Mouse (Mus musculus) limb, embryonic 14.5 days (tissue): Measurements from ENCODE around the gene Cnnm4. TPM values are rescaled to one million over a fixed set of nuclear protein-coding genes. Genes with fewer than 3 reads are reported as not detected.

Experiments
- ATAC-seq: fragments of 200-750 bp; cut with Nextera tagmentation; 2 replicates; pipeline ENCODE4 v1.8.0; 2017; ENCODE audit warnings: low read depth, moderate number of reproducible peaks, moderate TSS enrichment; ENCODE audit not compliant: low FRiP score
- DNase-seq: peaks from one replicate; pipeline ENCODE4 v3.0.0-alpha.2; 2015; ENCODE audit warnings: low spot score
- H3K27ac ChIP-seq: fragments of 300-500 bp; sonication (generic); replicated peaks from 2 replicates; pipeline ENCODE4 v1.5.1; 2014; ENCODE audit warnings: low read depth, mild to moderate bottlenecking, low read length, moderate library complexity, mixed read lengths
- H3K27me3 ChIP-seq: fragments of 300-500 bp; sonication (generic); 2 replicates; pipeline ENCODE4 v1.6.1; 2014; ENCODE audit warnings: low read length, mixed read lengths; ENCODE audit not compliant: control insufficient read depth, insufficient read depth
- H3K36me3 ChIP-seq: fragments of 300-500 bp; sonication (generic); 2 replicates; pipeline ENCODE4 v1.6.1; 2014; ENCODE audit warnings: mild to moderate bottlenecking, low read length, moderate library complexity, mixed read lengths; ENCODE audit not compliant: control insufficient read depth, insufficient read depth
- H3K4me1 ChIP-seq: fragments of 300-500 bp; sonication (generic); 2 replicates; pipeline ENCODE4 v1.6.1; 2014; ENCODE audit warnings: antibody characterized with exemption, low read length, mixed read lengths; ENCODE audit not compliant: control insufficient read depth, insufficient read depth
- H3K4me2 ChIP-seq: fragments of 300-500 bp; sonication (generic); replicated peaks from 2 replicates; pipeline ENCODE4 v1.6.1; 2014; ENCODE audit warnings: low read depth, mild to moderate bottlenecking, low read length, moderate library complexity; ENCODE audit not compliant: severe bottlenecking
- H3K4me3 ChIP-seq: fragments of 300-500 bp; sonication (generic); replicated peaks from 2 replicates; pipeline ENCODE4 v1.5.1; 2014; ENCODE audit warnings: low read length
- H3K9ac ChIP-seq: fragments of 300-500 bp; sonication (generic); 2 replicates; pipeline ENCODE4 v1.6.1; 2014; ENCODE audit warnings: mild to moderate bottlenecking, low read depth, low read length, moderate library complexity; ENCODE audit not compliant: severe bottlenecking
- H3K9me3 ChIP-seq: fragments of 300-500 bp; sonication (generic); 2 replicates; pipeline ENCODE4 v1.6.1; 2016; ENCODE audit warnings: low read length; ENCODE audit not compliant: control insufficient read depth
- POLR2A ChIP-seq: fragments of 200-500 bp; IDR thresholded peaks from 2 replicates; pipeline ENCODE4 v1.8.0; 2012; ENCODE audit warnings: inconsistent platforms, mild to moderate bottlenecking, moderate library complexity, borderline replicate concordance; ENCODE audit not compliant: insufficient read depth, insufficient read length; ENCODE audit errors: extremely low read depth
- WGBS: fragments of 180-500 bp; shearing (Covaris S2); extraction: QIAGEN DNeasy Blood & Tissue Kit; methylation state at CpG from one replicate; pipeline ENCODE4 v1.1.7; 2014; 5-methylcytosine and 5-hydroxymethylcytosine counted together
- polyA plus RNA-seq, 2 experiments: library from polyadenylated mRNA; depleted of rRNA in 1 of 2; stranded (reverse) in 1 of 2; unstranded in 1 of 2; fragments of >200 nt; fragmentation: Nextera tagmentation in 1 of 2; extraction: Ambion mirVana in 1 of 2; gene quantifications; 2 replicates each; pipeline versions ENCODE4 v1.2.1 to v1.2.3; 2012 to 2014

Gene Cnnm4
- polyA plus RNA-seq, 2 experiments: 7.3 to 13.1 TPM

GRCm38 (mm10) chr1:36461829-36462228 lies 9.6 kb upstream of the Cnnm4 start:
- Histone ChIP-seq H3K4me2 (no peak overlapping the region), H3K27me3 (no peaks in the 10 kb centered on the region), H3K9ac (no peak overlapping the region), H3K4me1 (0 out of 2 replicates have a peak, but pooled peaks cover 2% of the 10 kb centered on the region), H3K27ac (no peak overlapping the region), H3K9me3 (no peaks in the 10 kb centered on the region), H3K4me3 (no peak overlapping the region), H3K36me3 (no peaks in the 10 kb centered on the region)
- ATAC-seq (no peak), DNase-seq (no peak)
- 38% methylated on average over 2 of the region's 2 CpGs for WGBS
- TF ChIP-seq POLR2A: no peak

GRCm38 (mm10) chr1:36465641-36466160 lies 5.7 kb upstream of the Cnnm4 start:
- no peak overlapping the region for H3K9ac ChIP-seq
- H3K36me3 ChIP-seq: no peaks in the 10 kb centered on the region
- no peak overlapping the region for H3K4me3 ChIP-seq
- ATAC-seq (no peak), DNase-seq (no peak)
- H3K27me3 ChIP-seq: no peaks in the 10 kb centered on the region
- no peak overlapping the region for H3K4me2 ChIP-seq
- no peak for TF ChIP-seq POLR2A
- H3K27ac ChIP-seq: no peak overlapping the region
- H3K9me3 ChIP-seq: no peaks in the 10 kb centered on the region
- no peaks in the 10 kb centered on the region for H3K4me1 ChIP-seq
- 72% methylated on average over 4 of the region's 4 CpGs for WGBS

DNA sequence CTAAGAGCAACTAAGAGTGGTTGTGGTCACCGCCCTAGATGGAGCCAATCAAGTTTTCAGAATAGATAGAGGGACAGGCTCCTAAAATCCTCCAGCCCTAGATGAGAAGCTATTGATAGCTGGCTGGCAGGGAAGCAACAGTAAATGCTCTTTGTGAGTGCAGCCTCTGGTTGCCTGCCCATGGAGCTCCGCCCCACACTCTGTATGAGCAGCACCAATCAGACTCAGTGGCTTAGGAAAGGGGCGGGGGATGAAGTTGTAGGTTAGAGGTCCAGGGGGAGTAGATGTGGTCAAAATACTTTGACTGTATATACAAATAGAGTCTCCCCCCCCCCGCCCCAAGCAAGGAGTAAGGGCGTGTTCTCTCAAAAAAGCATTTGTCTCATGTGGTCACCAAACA lies 4.0 kb upstream of the Cnnm4 start:
- Histone ChIP-seq H3K4me3 (no peak overlapping the region), H3K27ac (no peak overlapping the region), H3K9ac (no peak overlapping the region), H3K27me3 (no peaks in the 10 kb centered on the region), H3K4me1 (peaks cover 4% of the 10 kb centered on the region), H3K9me3 (no peaks in the 10 kb centered on the region), H3K4me2 (no peak overlapping the region), H3K36me3 (no peaks in the 10 kb centered on the region)
- DNase-seq (no peak), ATAC-seq (no peak)
- no peak for TF ChIP-seq POLR2A
- WGBS: 44% methylated on average over 5 of the region's 5 CpGs

- 42% methylated on average over 2 of the region's 2 CpGs for WGBS
- no peak overlapping the region for H3K9ac ChIP-seq
- no peak for TF ChIP-seq POLR2A
- H3K27me3 ChIP-seq: no peaks in the 10 kb centered on the region
- H3K4me1 ChIP-seq: peaks cover 29% of the 10 kb centered on the region
- H3K4me2 ChIP-seq: no peak overlapping the region
- H3K36me3 ChIP-seq: no peaks in the 10 kb centered on the region
- H3K4me3 ChIP-seq: no peak overlapping the region
- DNase-seq (no peak), ATAC-seq (no peak)
- no peak overlapping the region for H3K27ac ChIP-seq
- H3K9me3 ChIP-seq: no peaks in the 10 kb centered on the region
These were observed 1.5 kb upstream of the Cnnm4 start for GRCm38 (mm10) chr1:36469811-36470444.

- ATAC-seq (no peak; the same call in 1 of the 2 replicates), DNase-seq (no peak)
- Histone ChIP-seq H3K4me3 (peak overlapping the region; percentile 69), H3K4me2 (peak overlapping the region; percentile 79), H3K27ac (no peak overlapping the region), H3K4me1 (peaks cover 50% of the 10 kb centered on the region), H3K36me3 (no peaks in the 10 kb centered on the region), H3K9ac (peak overlapping the region; percentile 68), H3K27me3 (no peaks in the 10 kb centered on the region), H3K9me3 (no peaks in the 10 kb centered on the region)
- no peak for TF ChIP-seq POLR2A
- WGBS: 10% methylated on average over 16 of the region's 18 CpGs
These were observed 653 bp downstream of the Cnnm4 start for GRCm38 (mm10) chr1:36472106-36472440.
